In the genomic region with DNA sequence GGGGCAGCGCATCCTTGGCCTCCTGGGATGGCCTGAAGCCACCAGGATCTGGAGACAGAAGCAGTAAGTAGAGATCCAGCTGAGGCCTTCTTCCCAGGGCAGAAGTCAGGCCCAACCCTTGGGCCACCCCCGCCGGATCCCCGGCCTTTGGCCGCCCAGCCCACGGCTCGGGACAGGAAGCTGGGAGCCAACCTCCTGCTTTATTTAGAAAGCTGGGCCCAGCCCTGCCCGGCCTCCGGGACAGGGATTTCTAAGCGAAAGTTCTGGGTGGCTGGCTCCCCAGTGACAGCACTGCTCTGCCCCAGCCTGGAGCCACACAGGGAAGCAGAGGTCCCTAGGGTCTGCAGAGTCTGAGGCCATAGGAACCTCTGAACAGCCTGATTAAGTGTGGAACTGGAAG, we compare ENCODE assay signal across 9 mouse cellular contexts. TPM values are rescaled to one million over a fixed set of nuclear protein-coding genes. Genes with fewer than 3 reads are reported as not detected.
A peak's percentile ranks its signal among the peaks of the same experiment; 100 is the strongest.
DNase-seq lines count a peak whose midpoint lies in the region; ATAC-seq lines count a peak whose summit lies in the region.
"Had no signal": no experiment of that assay in that cellular context is flagged by ENCODE, and none has a peak within 500 bp of the region (broad histone marks: within the 10 kb centered on the region; RNA-seq: fewer than 3 reads in every experiment).

No protein-coding gene starts in this region.

- no peaks in the 10 kb centered on the region for H3K27me3 ChIP-seq in embryonic facial prominence, embryonic 14.5 days (replicated peaks; ENCODE audit: control insufficient read depth, insufficient read depth, low read length)
- H3K27me3 ChIP-seq in hindbrain, embryonic 15.5 days = no peaks in the 10 kb centered on the region
- H3K27me3 ChIP-seq in liver, embryonic 11.5 days (replicated peaks; ENCODE audit: control insufficient read depth, insufficient read depth, low read length) = no peaks in the 10 kb centered on the region
- H3K27me3 ChIP-seq in stomach, embryonic 16.5 days (ENCODE audit: control insufficient read depth, insufficient read depth, low read length) = no peaks in the 10 kb centered on the region
- H3K27me3 ChIP-seq: midbrain, embryonic 12.5 days had no signal

- peak overlapping the region; percentile 12; the same call in 1 of the 2 replicates for H3K4me2 ChIP-seq in embryonic facial prominence, embryonic 14.5 days (ENCODE audit: low read depth, low read length)
- H3K4me2 ChIP-seq in hindbrain, embryonic 15.5 days = peak overlapping the region; percentile 15; the same call in 1 of the 2 replicates
- peak overlapping the region; percentile 99 for H3K4me2 ChIP-seq in liver, embryonic 11.5 days
- peak overlapping the region; percentile 92 for H3K4me2 ChIP-seq in stomach, embryonic 16.5 days (ENCODE audit: low read depth, low read length)

- H3K27ac ChIP-seq in embryonic facial prominence, embryonic 14.5 days (replicated peaks; ENCODE audit: low read depth, low read length) = no peak overlapping the region
- H3K27ac ChIP-seq in hindbrain, embryonic 15.5 days (replicated peaks) = no peak overlapping the region
- H3K27ac ChIP-seq in liver, embryonic 11.5 days (ENCODE audit: low read depth, low read length) = peak overlapping the region; percentile 32; the same call in 1 of the 2 replicates
- peak overlapping the region; percentile 86 for H3K27ac ChIP-seq in stomach, embryonic 16.5 days (ENCODE audit: low read length)
- H3K27ac ChIP-seq: midbrain, embryonic 12.5 days had no signal

- no peak for ATAC-seq in embryonic facial prominence, embryonic 14.5 days (ENCODE audit: low read depth)
- no peak for ATAC-seq in hindbrain, embryonic 15.5 days (ENCODE audit: low FRiP score, low read depth)
- ATAC-seq in liver, embryonic 11.5 days (replicated peaks; ENCODE audit: low FRiP score) = no peak
- no peak for ATAC-seq in stomach, embryonic 16.5 days (ENCODE audit: insufficient read depth, low FRiP score)

- peak; percentile 69 for DNase-seq in adrenal gland, postnatal 14 days
- no peak for DNase-seq in embryonic facial prominence, embryonic 14.5 days (ENCODE audit: low spot score)
- no peak for DNase-seq in liver, embryonic 11.5 days (ENCODE audit: low spot score)
- DNase-seq in left cerebral cortex, adult 9 months (ENCODE audit: low spot score in 2 of 2) = no peak
- no peak for DNase-seq in testis, postnatal 14 days (ENCODE audit: low spot score)
- DNase-seq in right cerebral cortex, postnatal 25 days = no peak

- peaks cover 10% of the 10 kb centered on the region for H3K4me1 ChIP-seq in embryonic facial prominence, embryonic 14.5 days (ENCODE audit: control insufficient read depth, insufficient read depth, low read length)
- H3K4me1 ChIP-seq in hindbrain, embryonic 15.5 days (replicated peaks) = peaks cover 40% of the 10 kb centered on the region
- H3K4me1 ChIP-seq in liver, embryonic 11.5 days (replicated peaks; ENCODE audit: control insufficient read depth, insufficient read depth, low read length) = peaks cover 43% of the 10 kb centered on the region
- H3K4me1 ChIP-seq in stomach, embryonic 16.5 days (ENCODE audit: control insufficient read depth, insufficient read depth, low read length) = peaks cover 30% of the 10 kb centered on the region

- H3K4me3 ChIP-seq in embryonic facial prominence, embryonic 14.5 days (ENCODE audit: low read depth, low read length) = no peak overlapping the region
- no peak overlapping the region for H3K4me3 ChIP-seq in hindbrain, embryonic 15.5 days
- peak overlapping the region; percentile 25; the same call in 1 of the 2 replicates for H3K4me3 ChIP-seq in liver, embryonic 11.5 days (ENCODE audit: low read depth, low read length)
- peak overlapping the region; percentile 98 for H3K4me3 ChIP-seq in stomach, embryonic 16.5 days (replicated peaks; ENCODE audit: low read length)
- H3K4me3 ChIP-seq: midbrain, embryonic 12.5 days had no signal

- H3K36me3 ChIP-seq in embryonic facial prominence, embryonic 14.5 days (ENCODE audit: control insufficient read depth, insufficient read depth, low read length) = 0 out of 2 replicates have a peak, but pooled peaks cover 20% of the 10 kb centered on the region
- no peaks in the 10 kb centered on the region for H3K36me3 ChIP-seq in hindbrain, embryonic 15.5 days
- H3K36me3 ChIP-seq in liver, embryonic 11.5 days (ENCODE audit: control insufficient read depth, insufficient read depth, low read length) = peaks cover 8% of the 10 kb centered on the region; the same call in 1 of the 2 replicates
- H3K36me3 ChIP-seq in stomach, embryonic 16.5 days (ENCODE audit: control insufficient read depth, insufficient read depth, low read length) = 0 out of 2 replicates have a peak, but pooled peaks cover 3% of the 10 kb centered on the region

- no peaks in the 10 kb centered on the region for H3K9me3 ChIP-seq in embryonic facial prominence, embryonic 14.5 days (ENCODE audit: control insufficient read depth, low read length)
- H3K9me3 ChIP-seq in hindbrain, embryonic 15.5 days = no peaks in the 10 kb centered on the region
- H3K9me3 ChIP-seq in liver, embryonic 11.5 days (ENCODE audit: control insufficient read depth, low read length) = no peaks in the 10 kb centered on the region
- H3K9me3 ChIP-seq in stomach, embryonic 16.5 days (replicated peaks; ENCODE audit: control insufficient read depth, low read length) = no peaks in the 10 kb centered on the region
- H3K9me3 ChIP-seq: midbrain, embryonic 12.5 days had no signal

- WGBS in embryonic facial prominence, embryonic 14.5 days = 61% methylated on average over 10 of the region's 10 CpGs
- 86% methylated on average over 10 of the region's 10 CpGs for WGBS in hindbrain, embryonic 15.5 days
- 60% methylated on average over 10 of the region's 10 CpGs for WGBS in liver, embryonic 11.5 days
- WGBS in stomach, embryonic 16.5 days = 49% methylated on average over 10 of the region's 10 CpGs

- H3K9ac ChIP-seq in embryonic facial prominence, embryonic 14.5 days (ENCODE audit: low read depth, low read length) = peak overlapping the region; percentile 20; the same call in 1 of the 2 replicates
- H3K9ac ChIP-seq in hindbrain, embryonic 15.5 days = no peak overlapping the region
- 0 out of 2 replicates have a peak overlapping the region, but pooled peaks have one; percentile 14 for H3K9ac ChIP-seq in liver, embryonic 11.5 days (ENCODE audit: low read depth, low read length)
- H3K9ac ChIP-seq in stomach, embryonic 16.5 days (ENCODE audit: low read length) = peak overlapping the region; percentile 94

RNA-seq across cellular contexts. Expression of gene Gna11, which starts 3.2 kb away (rescaled TPM):
- 65.0 and 67.2 TPM in 2 replicates for total RNA-seq in adrenal gland, postnatal 14 days (2021)
- polyA plus RNA-seq in embryonic facial prominence, embryonic 14.5 days (2014; fragmentation: Nextera tagmentation; extraction: Ambion mirVana) = 87.7 and 88.4 TPM in 2 replicates
- polyA plus RNA-seq in hindbrain, embryonic 15.5 days (2015; fragmentation: Nextera tagmentation; extraction: Ambion mirVana) = 94.3 and 109 TPM in 2 replicates
- polyA plus RNA-seq in liver, embryonic 11.5 days (2014; fragmentation: Nextera tagmentation; extraction: Ambion mirVana) = 46.4 and 47.0 TPM in 2 replicates
- polyA plus RNA-seq in stomach, embryonic 16.5 days (2015; fragmentation: Nextera tagmentation; extraction: Ambion mirVana) = 101 and 105 TPM in 2 replicates

RNA-seq across cellular contexts. Expression of gene Aes, which starts 17.5 kb away (rescaled TPM):
- 646 and 698 TPM in 2 replicates for total RNA-seq in adrenal gland, postnatal 14 days (2021)
- 387 and 412 TPM in 2 replicates for polyA plus RNA-seq in embryonic facial prominence, embryonic 14.5 days (2014; fragmentation: Nextera tagmentation; extraction: Ambion mirVana)
- 820 and 884 TPM in 2 replicates for polyA plus RNA-seq in hindbrain, embryonic 15.5 days (2015; fragmentation: Nextera tagmentation; extraction: Ambion mirVana)
- 213 and 229 TPM in 2 replicates for polyA plus RNA-seq in liver, embryonic 11.5 days (2014; fragmentation: Nextera tagmentation; extraction: Ambion mirVana)
- 325 and 351 TPM in 2 replicates for polyA plus RNA-seq in stomach, embryonic 16.5 days (2015; fragmentation: Nextera tagmentation; extraction: Ambion mirVana)

RNA-seq across cellular contexts. Expression of gene Gna15, which starts 17.8 kb away (rescaled TPM):
- total RNA-seq in adrenal gland, postnatal 14 days (2021) = 0.85 and 1.9 TPM in 2 replicates
- polyA plus RNA-seq in embryonic facial prominence, embryonic 14.5 days (2014; fragmentation: Nextera tagmentation; extraction: Ambion mirVana) = 3.1 and 4.5 TPM in 2 replicates
- 1.1 and 1.2 TPM in 2 replicates for polyA plus RNA-seq in hindbrain, embryonic 15.5 days (2015; fragmentation: Nextera tagmentation; extraction: Ambion mirVana)
- polyA plus RNA-seq in liver, embryonic 11.5 days (2014; fragmentation: Nextera tagmentation; extraction: Ambion mirVana) = 10.1 and 11.3 TPM in 2 replicates
- 9.0 and 11.0 TPM in 2 replicates for polyA plus RNA-seq in stomach, embryonic 16.5 days (2015; fragmentation: Nextera tagmentation; extraction: Ambion mirVana)

RNA-seq across cellular contexts. Expression of gene Tle2, which starts 32.6 kb away (rescaled TPM):
- total RNA-seq in adrenal gland, postnatal 14 days (2021) = 17.8 and 18.1 TPM in 2 replicates
- 30.2 and 39.4 TPM in 2 replicates for polyA plus RNA-seq in embryonic facial prominence, embryonic 14.5 days (2014; fragmentation: Nextera tagmentation; extraction: Ambion mirVana)
- 46.6 and 46.9 TPM in 2 replicates for polyA plus RNA-seq in hindbrain, embryonic 15.5 days (2015; fragmentation: Nextera tagmentation; extraction: Ambion mirVana)
- polyA plus RNA-seq in liver, embryonic 11.5 days (2014; fragmentation: Nextera tagmentation; extraction: Ambion mirVana) = 5.1 and 6.9 TPM in 2 replicates
- 20.6 and 23.6 TPM in 2 replicates for polyA plus RNA-seq in stomach, embryonic 16.5 days (2015; fragmentation: Nextera tagmentation; extraction: Ambion mirVana)

RNA-seq across cellular contexts. Expression of gene S1pr4, which starts 41.9 kb away (rescaled TPM):
- 2.3 and 7.4 TPM in 2 replicates for total RNA-seq in adrenal gland, postnatal 14 days (2021)
- 0.65 and 0.73 TPM in 2 replicates for polyA plus RNA-seq in embryonic facial prominence, embryonic 14.5 days (2014; fragmentation: Nextera tagmentation; extraction: Ambion mirVana)
- 0.83 and 0.86 TPM in 2 replicates for polyA plus RNA-seq in hindbrain, embryonic 15.5 days (2015; fragmentation: Nextera tagmentation; extraction: Ambion mirVana)
- polyA plus RNA-seq in liver, embryonic 11.5 days (2014; fragmentation: Nextera tagmentation; extraction: Ambion mirVana) = 4.5 and 4.6 TPM in 2 replicates
- polyA plus RNA-seq in stomach, embryonic 16.5 days (2015; fragmentation: Nextera tagmentation; extraction: Ambion mirVana) = 1.2 TPM in 2 replicates

Comparison
In these comparisons a context has a peak if more than half of its experiments do, and no peak if none do; other contexts are left out.
1. H3K27ac ChIP-seq: peak in liver, embryonic 11.5 days (single experiment) and stomach, embryonic 16.5 days (single experiment); none in embryonic facial prominence, embryonic 14.5 days (single experiment) and hindbrain, embryonic 15.5 days (single experiment).
2. H3K4me2 ChIP-seq: peak in every context shown above with its lines; median percentile 99 in liver, embryonic 11.5 days; 92 in stomach, embryonic 16.5 days; 15 in hindbrain, embryonic 15.5 days; 12 in embryonic facial prominence, embryonic 14.5 days.
3. H3K4me3 ChIP-seq: peak in liver, embryonic 11.5 days (single experiment) and stomach, embryonic 16.5 days (single experiment); none in embryonic facial prominence, embryonic 14.5 days (single experiment) and hindbrain, embryonic 15.5 days (single experiment).